In the genomic region with DNA sequence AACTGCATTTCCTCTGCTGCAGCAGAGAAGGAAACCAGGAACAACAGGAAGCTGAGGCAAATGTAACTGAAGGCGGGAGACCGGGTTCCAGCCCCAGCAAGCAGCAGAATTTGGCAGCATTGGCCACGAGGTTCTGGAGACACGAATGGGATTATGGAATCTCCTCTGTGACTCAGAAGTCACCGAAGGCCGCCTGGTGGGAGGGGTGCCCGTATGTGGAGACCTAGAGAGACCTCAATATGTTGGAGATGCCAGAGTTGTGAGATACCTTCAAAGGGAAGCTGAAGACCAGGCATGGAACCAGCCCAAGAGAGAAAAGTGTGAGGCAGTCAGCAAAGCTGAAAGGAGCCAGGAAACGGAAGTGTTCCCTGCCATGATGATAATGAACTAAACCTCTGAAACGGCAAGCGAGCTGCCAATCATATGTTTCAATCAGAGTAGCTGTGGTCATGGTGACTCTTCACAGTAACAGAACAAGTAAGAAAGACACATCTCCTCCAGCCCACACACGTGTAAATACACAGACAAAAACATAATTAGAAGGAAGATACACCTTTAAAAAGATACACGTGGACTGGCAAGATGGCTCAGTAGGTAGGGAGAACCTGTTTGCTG, we compare ENCODE assay signal across 8 mouse cellular contexts. TPM values are rescaled to one million over a fixed set of nuclear protein-coding genes. Genes with fewer than 3 reads are reported as not detected.
DNase-seq lines count a peak whose midpoint lies in the region; ATAC-seq and TF ChIP-seq lines count a peak whose summit lies in the region.

No protein-coding gene starts in this region.

- H3K4me3 ChIP-seq in embryonic facial prominence, embryonic 15.5 days (replicated peaks): no peak overlapping the region
- H3K4me3 ChIP-seq in midbrain, postnatal 0 days (ENCODE audit: low read depth, low read length): peak overlapping the region; percentile 61; the same call in 1 of the 2 replicates

- 0 out of 2 replicates have a peak, but pooled peaks cover 9% of the 10 kb centered on the region for H3K4me1 ChIP-seq in embryonic facial prominence, embryonic 15.5 days
- no peaks in the 10 kb centered on the region for H3K4me1 ChIP-seq in midbrain, postnatal 0 days (ENCODE audit: insufficient read depth, low read length)

- peak; percentile 4 to 5 for DNase-seq in left cerebral cortex, postnatal 36 days (ENCODE audit: low spot score in 2 of 2)
- no peak for DNase-seq in left cerebral cortex, adult 9 months (ENCODE audit: low spot score in 2 of 2)
- peak; percentile 61 for DNase-seq in T-cell, adult 2 months (ENCODE audit: low spot score)
- peak; percentile 26 for DNase-seq in kidney, postnatal 10 days
- no peak for DNase-seq in midbrain, postnatal 0 days (ENCODE audit: low spot score)
- DNase-seq in spleen, postnatal 14 days (ENCODE audit: low spot score in 2 of 2): no peak
- no peak for DNase-seq in embryo, embryonic 10.5 days (ENCODE audit: low spot score)

- H3K36me3 ChIP-seq in embryonic facial prominence, embryonic 15.5 days: no peaks in the 10 kb centered on the region
- no peaks in the 10 kb centered on the region for H3K36me3 ChIP-seq in midbrain, postnatal 0 days (ENCODE audit: insufficient read depth, low read length)

- no peak for TF ChIP-seq CTCF in midbrain, postnatal 0 days (IDR thresholded peaks at IDR 0.05)

- H3K27ac ChIP-seq in embryonic facial prominence, embryonic 15.5 days (replicated peaks): no peak overlapping the region
- no peak overlapping the region for H3K27ac ChIP-seq in midbrain, postnatal 0 days (ENCODE audit: low read depth, low read length)

- 56% methylated on average over 12 of the region's 12 CpGs for WGBS in embryonic facial prominence, embryonic 15.5 days
- 67% methylated on average over 12 of the region's 12 CpGs for WGBS in midbrain, postnatal 0 days

- 0 out of 2 replicates have a peak overlapping the region, but pooled peaks have one; percentile 6 for H3K4me2 ChIP-seq in embryonic facial prominence, embryonic 15.5 days (replicated peaks)
- H3K4me2 ChIP-seq in midbrain, postnatal 0 days (ENCODE audit: low read depth, low read length, poor library complexity, severe bottlenecking): peak overlapping the region; percentile 41

- no peaks in the 10 kb centered on the region for H3K9me3 ChIP-seq in embryonic facial prominence, embryonic 15.5 days (replicated peaks)
- no peaks in the 10 kb centered on the region for H3K9me3 ChIP-seq in midbrain, postnatal 0 days (ENCODE audit: low read length)

- ATAC-seq in embryonic facial prominence, embryonic 15.5 days (ENCODE audit: insufficient number of reproducible peaks, low FRiP score, low TSS enrichment, low read depth): no peak
- ATAC-seq in midbrain, postnatal 0 days (ENCODE audit: low FRiP score): no peak

- H3K9ac ChIP-seq in embryonic facial prominence, embryonic 15.5 days: no peak overlapping the region
- H3K9ac ChIP-seq in midbrain, postnatal 0 days (replicated peaks; ENCODE audit: low read length, poor library complexity, severe bottlenecking): no peak overlapping the region

- no peaks in the 10 kb centered on the region for H3K27me3 ChIP-seq in embryonic facial prominence, embryonic 15.5 days
- no peaks in the 10 kb centered on the region for H3K27me3 ChIP-seq in midbrain, postnatal 0 days (ENCODE audit: insufficient read depth, low read length)

- intact Hi-C loops in left cerebral cortex, postnatal 36 days (cut with DNase I): no loop called here

RNA-seq across cellular contexts. Expression of a gene that starts 3.0 kb away (rescaled TPM):
- total RNA-seq in left cerebral cortex, postnatal 36 days (2021): 100 to 1,000 TPM; 145 to 196 TPM
- 174 and 175 TPM in 2 replicates for polyA plus RNA-seq in embryonic facial prominence, embryonic 15.5 days (2015; fragmentation: Nextera tagmentation; extraction: Ambion mirVana)
- 295 and 343 TPM in 2 replicates for total RNA-seq in midbrain, postnatal 0 days (2014; rRNA removed)
- 203 and 238 TPM in 2 replicates for polyA plus RNA-seq in midbrain, postnatal 0 days (2015; fragmentation: Nextera tagmentation; extraction: Ambion mirVana)

Comparison
In these comparisons a context has a peak if more than half of its experiments do, and no peak if none do; other contexts are left out.
1. DNase-seq: peak in left cerebral cortex, postnatal 36 days (2 of 2), T-cell, adult 2 months (single experiment) and kidney, postnatal 10 days (single experiment); none in left cerebral cortex, adult 9 months (0 of 2), midbrain, postnatal 0 days (single experiment), spleen, postnatal 14 days (0 of 2) and embryo, embryonic 10.5 days (single experiment).